Mouse (Mus musculus) fat pad, adult 2 months (tissue): ENCODE data around the gene Scap.
"Not testable (repeated sequence)": the region's sequence is repeated elsewhere in the genome, so short reads cannot be mapped to it uniquely, and the experiment has no call there.

ENCODE experiments used
- DNase-seq: peaks from one replicate; pipeline ENCODE4 v3.0.0-alpha.2; 2011; ENCODE audit warnings: low read depth, low spot score; ENCODE audit errors: extremely low read depth

Scap gene

DNA sequence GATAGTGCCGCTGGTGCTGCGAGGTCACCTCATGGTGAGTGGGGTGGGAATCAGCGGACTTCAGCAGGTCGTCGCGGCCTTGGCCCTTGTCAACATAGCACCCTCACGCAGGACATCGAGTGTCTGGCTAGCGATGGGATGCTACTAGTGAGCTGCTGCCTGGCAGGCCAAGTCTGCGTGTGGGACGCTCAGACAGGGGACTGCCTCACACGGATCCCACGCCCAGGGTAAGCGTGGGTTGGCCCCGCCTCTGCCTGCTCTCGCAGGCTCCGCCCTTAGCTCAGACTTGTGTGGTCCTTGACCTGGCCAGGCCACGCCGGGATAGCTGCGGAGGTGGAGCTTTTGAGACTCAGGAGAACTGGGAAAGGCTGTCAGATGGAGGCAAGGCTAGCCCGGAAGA is 47.6 kb downstream of the Scap start:
- DNase-seq, result no peak

- DNase-seq, result no peak
Observed at GRCm38 (mm10) chr9:110381292-110381691, 48.2 kb downstream of the Scap start.

DNA sequence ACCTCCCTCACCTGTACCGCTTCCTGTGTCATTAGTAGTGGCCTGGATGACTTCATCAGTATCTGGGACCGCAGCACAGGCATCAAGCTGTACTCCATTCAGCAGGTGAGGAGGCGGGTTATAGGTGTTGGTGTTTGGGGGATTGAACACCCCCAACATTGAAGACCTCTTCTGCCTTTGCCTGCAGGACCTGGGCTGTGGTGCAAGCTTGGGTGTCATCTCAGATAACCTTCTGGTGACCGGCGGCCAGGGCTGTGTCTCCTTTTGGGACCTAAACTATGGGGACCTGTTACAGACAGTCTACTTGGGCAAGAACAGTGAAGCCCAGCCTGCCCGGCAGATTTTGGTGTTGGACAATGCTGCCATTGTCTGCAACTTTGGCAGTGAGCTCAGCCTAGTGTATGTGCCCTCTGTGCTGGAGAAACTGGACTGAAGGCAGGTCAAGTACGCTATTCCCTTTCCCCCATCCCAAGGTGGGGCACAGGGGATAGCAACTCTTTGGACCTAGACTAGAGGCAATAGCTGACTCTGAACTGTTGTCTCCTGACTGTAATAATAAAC is 51.4 kb downstream of the Scap start:
- DNase-seq, result no peak

DNA sequence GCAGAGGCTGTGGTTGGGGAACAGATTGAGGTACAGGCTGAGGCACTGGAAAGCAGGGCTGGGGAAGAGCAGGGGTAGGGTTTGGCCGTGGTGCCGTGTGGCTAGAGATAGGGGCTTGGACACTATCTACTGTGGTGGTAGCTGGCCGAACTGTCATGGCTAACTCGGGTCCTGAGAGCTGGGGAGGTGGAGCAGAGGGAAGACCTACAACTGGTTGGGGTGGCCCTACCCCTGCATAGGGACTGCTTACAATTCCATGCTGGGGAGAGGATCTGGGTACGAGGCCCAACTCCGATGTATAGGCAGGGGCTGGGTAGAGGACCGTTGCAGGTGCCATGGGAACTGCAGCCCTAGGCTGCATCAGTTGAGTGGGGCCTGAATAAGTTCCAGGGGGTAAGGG is 54.9 kb downstream of the Scap start:
- DNase-seq, result no peak

GRCm38 (mm10) chr9:110390843-110391242 is 57.8 kb downstream of the Scap start:
- DNase-seq, result no peak

GRCm38 (mm10) chr9:110393295-110393694 is 60.2 kb downstream of the Scap start:
- no peak for DNase-seq

GRCm38 (mm10) chr9:110400650-110401049 is 67.6 kb downstream of the Scap start:
- DNase-seq, result no peak

DNA sequence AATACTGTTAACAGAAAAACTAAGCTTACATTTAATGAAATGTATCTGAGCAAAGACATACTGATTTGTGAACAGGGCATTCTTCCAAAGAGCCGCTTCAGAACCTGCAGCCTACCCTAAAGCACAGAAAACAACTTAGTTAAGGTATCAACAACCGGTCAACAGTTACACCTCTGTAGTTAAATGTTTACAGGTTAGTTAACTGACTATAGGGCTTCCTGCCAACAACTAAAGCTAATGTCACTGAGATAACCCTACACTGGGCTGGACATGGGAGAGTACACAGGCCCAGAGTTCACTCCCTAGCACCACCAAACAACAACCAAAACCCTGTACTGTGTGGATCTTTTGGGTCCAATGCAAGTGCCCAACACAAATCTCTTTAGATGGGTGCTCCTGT is 69.6 kb downstream of the Scap start:
- no peak for DNase-seq

GRCm38 (mm10) chr9:110403240-110403639 is 70.2 kb downstream of the Scap start:
- not testable (repeated sequence) for DNase-seq

- no peak for DNase-seq
Observed at GRCm38 (mm10) chr9:110407311-110408098, 74.4 kb downstream of the Scap start.

GRCm38 (mm10) chr9:110408099-110408773 is 75.1 kb downstream of the Scap start, which contains the start of gene Ptpn23:
TSS of gene Ptpn23 (minus strand) at chr9:110408213.
- DNase-seq, result peak; percentile 42

- DNase-seq, result no peak
Observed at GRCm38 (mm10) chr9:110410908-110411887, 78.1 kb downstream of the Scap start.

- no peak for DNase-seq
Observed at GRCm38 (mm10) chr9:110412926-110413325, 79.8 kb downstream of the Scap start.

DNA sequence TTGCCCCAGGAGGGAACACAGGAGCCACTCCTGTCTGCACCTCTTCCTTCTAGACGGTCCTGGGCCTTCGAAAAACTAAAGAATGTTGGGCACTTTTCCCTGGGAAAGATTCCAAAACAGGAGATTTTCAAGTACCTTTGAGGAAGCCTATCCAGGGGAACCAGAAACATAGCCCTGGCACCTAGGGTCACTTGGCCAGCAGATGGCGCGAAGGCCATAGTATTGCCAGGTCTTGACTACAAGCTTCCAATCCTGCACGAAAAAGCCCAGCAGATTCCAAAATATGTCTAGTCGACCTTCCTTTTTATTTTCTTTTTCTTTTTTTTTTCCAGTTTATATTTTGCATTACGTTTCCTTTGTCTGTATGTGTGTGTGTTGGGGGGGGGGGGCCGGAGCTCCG is 80.7 kb downstream of the Scap start:
- no peak for DNase-seq

GRCm38 (mm10) chr9:110419511-110420112 is 86.5 kb downstream of the Scap start, which contains the start of gene Ngp:
TSS of gene Ngp (plus strand) at chr9:110419747.
- DNase-seq, result no peak

GRCm38 (mm10) chr9:110431241-110431640 is 98.2 kb downstream of the Scap start:
- no peak for DNase-seq

- no peak for DNase-seq
Observed at GRCm38 (mm10) chr9:110433045-110433444, 100.0 kb downstream of the Scap start.
